Mouse (Mus musculus) heart, embryonic 13.5 days (tissue): ENCODE measurements around the gene Wnt3a. TPM values are rescaled to one million over a fixed set of nuclear protein-coding genes. Genes with fewer than 3 reads are reported as not detected.

Source experiments
- ATAC-seq: fragments of 200-750 bp; cut with Nextera tagmentation; 2 replicates; pipeline ENCODE4 v1.8.0; 2017; ENCODE audit warnings: moderate TSS enrichment; ENCODE audit not compliant: insufficient number of reproducible peaks, low FRiP score, low TSS enrichment; ENCODE audit errors: extremely low read depth
- H3K27ac ChIP-seq: fragments of 300-500 bp; sonication (generic); replicated peaks from 2 replicates; pipeline ENCODE4 v1.5.1; 2015; ENCODE audit warnings: moderate library complexity, mild to moderate bottlenecking, inconsistent platforms
- H3K27me3 ChIP-seq: fragments of 300-500 bp; sonication (generic); replicated peaks from 2 replicates; pipeline ENCODE4 v1.6.1; 2015; ENCODE audit warnings: mild to moderate bottlenecking, inconsistent platforms
- H3K36me3 ChIP-seq: fragments of 300-500 bp; sonication (generic); 2 replicates; pipeline ENCODE4 v1.6.1; 2015; ENCODE audit warnings: mild to moderate bottlenecking, inconsistent platforms
- H3K4me1 ChIP-seq: fragments of 300-500 bp; sonication (generic); 2 replicates; pipeline ENCODE4 v1.6.1; 2015; ENCODE audit warnings: inconsistent platforms
- H3K4me2 ChIP-seq: fragments of 300-500 bp; sonication (generic); 2 replicates; pipeline ENCODE4 v1.6.1; 2015; ENCODE audit warnings: inconsistent platforms, mild to moderate bottlenecking, moderate library complexity
- H3K4me3 ChIP-seq: fragments of 300-500 bp; sonication (generic); 2 replicates; pipeline ENCODE4 v1.5.1; 2015; ENCODE audit warnings: moderate library complexity, mild to moderate bottlenecking, inconsistent platforms
- H3K9ac ChIP-seq: fragments of 300-500 bp; sonication (generic); 2 replicates; pipeline ENCODE4 v1.6.1; 2015; ENCODE audit warnings: inconsistent platforms, mild to moderate bottlenecking, moderate library complexity
- H3K9me3 ChIP-seq: fragments of 300-500 bp; sonication (generic); 2 replicates; pipeline ENCODE4 v1.6.1; 2016; ENCODE audit warnings: inconsistent platforms
- WGBS: fragments of 180-500 bp; shearing (Covaris S2); methylation state at CpG from one replicate; pipeline ENCODE4 v1.1.7; 2015; ENCODE audit warnings: mixed read lengths; 5-methylcytosine and 5-hydroxymethylcytosine counted together
- polyA plus RNA-seq: library from polyadenylated mRNA; unstranded; fragments of >200 nt; fragmentation: Nextera tagmentation; extraction: Ambion mirVana; gene quantifications from 2 replicates; pipeline ENCODE4 v1.2.1, GENCODE M21; 2015

Gene Wnt3a
- polyA plus RNA-seq, 1 experiment from 2014 or later, result not detected

DNA sequence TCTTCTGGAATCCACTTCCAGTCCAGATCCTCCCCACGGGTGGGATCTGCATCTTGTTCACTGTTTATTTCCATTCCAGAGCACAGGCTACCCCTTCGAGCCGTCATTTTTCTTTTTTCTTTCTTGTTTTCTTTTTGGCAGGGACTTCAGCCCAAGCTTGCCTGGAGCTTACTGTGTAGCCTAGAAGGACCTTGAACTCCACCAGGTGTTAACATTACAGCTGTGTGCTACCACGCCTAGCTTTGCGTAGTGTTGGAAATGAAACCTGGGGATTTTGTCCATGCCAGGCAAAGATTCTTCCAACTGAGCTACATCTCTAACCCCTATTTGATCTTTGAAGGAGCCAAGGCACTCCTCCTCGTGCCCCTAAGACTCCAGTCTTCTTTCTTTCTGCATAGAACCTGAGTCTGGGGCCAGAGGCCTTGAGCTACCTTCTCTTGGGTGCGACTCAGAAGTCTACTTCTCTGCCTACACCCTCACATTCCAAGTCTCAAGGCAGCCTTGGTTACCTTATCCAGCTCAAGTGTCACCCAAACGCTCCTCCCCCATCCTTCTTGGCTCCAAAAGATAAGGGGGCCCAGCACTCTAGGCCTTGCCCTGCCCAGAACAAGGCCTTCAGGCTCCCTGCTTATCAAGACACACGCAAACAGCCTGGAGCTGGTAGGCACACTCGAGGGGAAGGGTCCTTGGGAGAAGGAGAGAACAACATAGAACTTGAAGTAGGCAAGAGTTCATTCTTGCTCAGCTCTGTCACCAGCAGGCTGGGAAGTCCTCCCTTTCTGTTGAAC is 29.7 kb downstream of the Wnt3a start:
- Histone ChIP-seq H3K4me3 (no peak overlapping the region), H3K27ac (no peak overlapping the region), H3K9ac (no peak overlapping the region), H3K4me2 (no peak overlapping the region), H3K36me3 (no peaks in the 10 kb centered on the region), H3K4me1 (peaks cover 23% of the 10 kb centered on the region), H3K27me3 (peaks cover 74% of the 10 kb centered on the region), H3K9me3 (no peaks in the 10 kb centered on the region)
- 50% methylated on average over 10 of the region's 10 CpGs for WGBS
- ATAC-seq, result no peak

DNA sequence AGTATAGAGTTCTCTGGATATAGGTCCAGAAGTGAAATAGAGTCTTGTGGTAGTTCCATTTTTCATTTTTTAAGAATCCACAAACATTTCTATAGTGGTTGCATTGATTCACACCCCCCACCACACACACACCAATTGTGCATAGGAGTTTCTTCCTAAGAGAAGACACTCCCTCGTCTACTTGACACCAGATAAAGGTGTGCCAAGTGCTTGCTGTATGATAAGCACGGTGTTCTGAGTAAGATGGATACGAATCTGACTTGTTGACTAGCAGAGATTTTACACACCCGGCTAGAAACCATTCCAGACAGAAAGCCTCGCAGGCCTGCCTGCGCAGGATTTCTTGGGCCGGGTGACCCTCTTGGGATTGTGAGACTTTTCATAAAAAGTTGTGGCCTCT is 30.9 kb downstream of the Wnt3a start:
- Histone ChIP-seq H3K27ac (no peak overlapping the region), H3K4me3 (no peak overlapping the region), H3K4me2 (no peak overlapping the region), H3K27me3 (peaks cover 72% of the 10 kb centered on the region), H3K4me1 (peaks cover 21% of the 10 kb centered on the region), H3K9ac (no peak overlapping the region), H3K9me3 (no peaks in the 10 kb centered on the region), H3K36me3 (no peaks in the 10 kb centered on the region)
- WGBS, result 54% methylated on average over 7 of the region's 7 CpGs
- no peak for ATAC-seq

DNA sequence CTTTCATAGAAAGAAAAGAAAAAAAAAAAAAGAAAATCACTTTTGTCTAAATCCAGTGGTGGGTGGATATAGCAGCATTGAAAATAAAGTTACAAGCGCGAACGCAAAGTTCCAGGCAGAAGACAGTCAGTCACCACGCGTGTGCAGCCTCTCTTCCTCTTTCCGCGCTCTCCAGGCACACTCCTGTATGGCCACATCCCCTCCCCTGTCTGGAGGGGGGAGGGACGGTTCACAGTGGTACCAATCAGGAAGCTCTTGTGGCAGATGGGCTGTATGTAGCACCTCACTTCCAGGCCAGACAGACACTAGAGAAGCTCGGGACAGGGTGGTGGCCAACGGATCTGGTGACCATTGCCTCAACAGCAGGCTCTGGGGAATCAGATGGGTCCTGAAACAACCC is 42.5 kb downstream of the Wnt3a start:
- Histone ChIP-seq H3K9me3 (no peaks in the 10 kb centered on the region), H3K27ac (no peak overlapping the region), H3K4me1 (no peaks in the 10 kb centered on the region), H3K4me2 (no peak overlapping the region), H3K9ac (no peak overlapping the region), H3K27me3 (peaks cover 84% of the 10 kb centered on the region), H3K4me3 (no peak overlapping the region), H3K36me3 (no peaks in the 10 kb centered on the region)
- ATAC-seq, result no peak
- 58% methylated on average over 10 of the region's 10 CpGs for WGBS

DNA sequence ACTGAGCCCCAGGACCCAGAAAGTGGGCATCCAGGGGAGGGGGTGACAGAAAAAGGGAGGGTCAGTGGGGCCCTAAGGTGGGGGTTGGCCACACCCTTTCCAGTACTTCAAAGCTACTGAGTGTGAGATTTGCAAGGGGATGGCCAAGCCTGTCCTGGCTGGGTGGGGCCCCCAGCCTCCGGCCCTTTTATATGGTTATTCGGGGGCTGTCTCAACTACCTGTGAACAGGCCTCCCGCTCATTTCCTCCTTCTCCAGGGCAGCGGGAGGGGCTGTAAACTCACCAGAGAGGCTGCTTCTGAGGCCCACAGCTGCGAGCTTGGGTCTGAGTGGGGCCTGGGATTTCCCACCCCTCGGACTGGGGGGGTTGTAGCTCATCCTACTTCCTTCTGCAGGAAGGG is 46.7 kb downstream of the Wnt3a start:
- 28% methylated on average over 6 of the region's 6 CpGs for WGBS
- Histone ChIP-seq H3K4me3 (no peak overlapping the region), H3K9ac (no peak overlapping the region), H3K36me3 (no peaks in the 10 kb centered on the region), H3K9me3 (no peaks in the 10 kb centered on the region), H3K27me3 (peaks cover 84% of the 10 kb centered on the region), H3K27ac (no peak overlapping the region), H3K4me2 (no peak overlapping the region), H3K4me1 (peaks cover 6% of the 10 kb centered on the region)
- ATAC-seq, result no peak

DNA sequence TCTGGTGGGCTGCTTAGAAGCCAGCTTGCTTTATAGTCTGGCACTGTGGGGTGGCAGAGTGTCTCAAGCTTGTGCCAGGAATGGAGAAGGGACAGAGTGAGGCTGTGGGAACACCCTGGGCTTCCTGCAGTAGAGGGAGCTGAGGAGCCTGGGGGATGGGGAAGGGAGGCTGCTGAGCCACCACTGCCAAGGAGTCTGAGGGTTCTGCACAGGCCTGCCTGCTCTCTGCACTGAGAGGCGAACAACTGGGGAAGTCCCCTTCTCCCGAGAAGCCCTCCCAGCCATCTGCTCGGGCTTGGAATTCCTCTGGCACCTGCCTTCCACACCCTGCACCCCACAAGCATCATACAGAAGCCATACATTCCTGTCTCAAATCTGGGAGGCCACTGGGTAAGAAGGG is 48.7 kb downstream of the Wnt3a start:
- peaks cover 73% of the 10 kb centered on the region for H3K27me3 ChIP-seq
- H3K4me2 ChIP-seq, result no peak overlapping the region
- 14% methylated on average over 3 of the region's 3 CpGs for WGBS
- H3K4me3 ChIP-seq, result no peak overlapping the region
- H3K36me3 ChIP-seq, result no peaks in the 10 kb centered on the region
- no peaks in the 10 kb centered on the region for H3K9me3 ChIP-seq
- no peak overlapping the region for H3K27ac ChIP-seq
- H3K4me1 ChIP-seq, result peaks cover 11% of the 10 kb centered on the region
- H3K9ac ChIP-seq, result no peak overlapping the region
- no peak for ATAC-seq

DNA sequence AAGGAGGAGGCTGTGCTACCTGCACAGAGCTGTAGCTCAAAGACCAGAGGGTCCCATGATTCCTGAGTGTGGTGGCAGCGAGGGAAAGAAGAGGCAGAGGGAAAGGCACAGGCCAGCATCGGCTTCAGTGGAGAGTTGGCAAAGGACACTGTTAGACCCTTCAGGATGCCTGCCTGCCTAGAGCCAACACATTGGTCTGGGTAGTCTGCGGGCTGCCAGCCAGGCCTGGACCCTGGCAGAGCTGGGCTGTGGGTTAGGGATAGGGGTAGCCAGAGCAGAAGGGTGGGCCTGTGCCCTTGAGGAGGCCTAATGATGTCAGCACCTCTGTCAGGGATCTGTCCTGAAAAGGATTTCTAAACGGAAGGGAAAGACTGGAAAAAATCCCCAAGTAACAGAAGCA is 50.8 kb downstream of the Wnt3a start:
- Histone ChIP-seq H3K9me3 (no peaks in the 10 kb centered on the region), H3K4me1 (peaks cover 11% of the 10 kb centered on the region), H3K9ac (no peak overlapping the region), H3K4me3 (no peak overlapping the region), H3K4me2 (no peak overlapping the region), H3K27ac (no peak overlapping the region), H3K27me3 (peaks cover 69% of the 10 kb centered on the region), H3K36me3 (no peaks in the 10 kb centered on the region)
- 70% methylated on average over 4 of the region's 4 CpGs for WGBS
- no peak for ATAC-seq

DNA sequence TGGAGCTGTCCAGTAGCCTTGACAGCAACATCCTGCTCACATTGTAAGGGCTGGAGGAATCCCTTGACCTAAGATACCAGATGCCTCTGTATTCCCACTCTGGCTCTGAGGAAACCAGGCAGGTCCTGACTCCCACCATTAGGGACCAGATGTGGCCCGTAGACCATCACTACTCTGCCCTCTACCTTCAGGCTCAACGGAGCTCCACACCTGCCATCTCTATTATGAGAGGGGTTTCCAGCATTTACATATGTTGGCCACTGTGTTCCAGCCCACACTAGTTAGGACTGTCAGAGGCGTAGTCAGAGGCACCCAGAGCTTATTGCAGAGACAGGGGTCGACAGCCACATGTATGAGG is 51.1 kb downstream of the Wnt3a start:
- no peak for ATAC-seq
- no peaks in the 10 kb centered on the region for H3K36me3 ChIP-seq
- no peak overlapping the region for H3K27ac ChIP-seq
- H3K27me3 ChIP-seq, result peaks cover 69% of the 10 kb centered on the region
- H3K4me3 ChIP-seq, result no peak overlapping the region
- no peaks in the 10 kb centered on the region for H3K9me3 ChIP-seq
- 66% methylated on average over 4 of the region's 4 CpGs for WGBS
- 0 out of 2 replicates have a peak overlapping the region, but pooled peaks have one; percentile 9 for H3K4me2 ChIP-seq
- no peak overlapping the region for H3K9ac ChIP-seq
- peaks cover 11% of the 10 kb centered on the region for H3K4me1 ChIP-seq

DNA sequence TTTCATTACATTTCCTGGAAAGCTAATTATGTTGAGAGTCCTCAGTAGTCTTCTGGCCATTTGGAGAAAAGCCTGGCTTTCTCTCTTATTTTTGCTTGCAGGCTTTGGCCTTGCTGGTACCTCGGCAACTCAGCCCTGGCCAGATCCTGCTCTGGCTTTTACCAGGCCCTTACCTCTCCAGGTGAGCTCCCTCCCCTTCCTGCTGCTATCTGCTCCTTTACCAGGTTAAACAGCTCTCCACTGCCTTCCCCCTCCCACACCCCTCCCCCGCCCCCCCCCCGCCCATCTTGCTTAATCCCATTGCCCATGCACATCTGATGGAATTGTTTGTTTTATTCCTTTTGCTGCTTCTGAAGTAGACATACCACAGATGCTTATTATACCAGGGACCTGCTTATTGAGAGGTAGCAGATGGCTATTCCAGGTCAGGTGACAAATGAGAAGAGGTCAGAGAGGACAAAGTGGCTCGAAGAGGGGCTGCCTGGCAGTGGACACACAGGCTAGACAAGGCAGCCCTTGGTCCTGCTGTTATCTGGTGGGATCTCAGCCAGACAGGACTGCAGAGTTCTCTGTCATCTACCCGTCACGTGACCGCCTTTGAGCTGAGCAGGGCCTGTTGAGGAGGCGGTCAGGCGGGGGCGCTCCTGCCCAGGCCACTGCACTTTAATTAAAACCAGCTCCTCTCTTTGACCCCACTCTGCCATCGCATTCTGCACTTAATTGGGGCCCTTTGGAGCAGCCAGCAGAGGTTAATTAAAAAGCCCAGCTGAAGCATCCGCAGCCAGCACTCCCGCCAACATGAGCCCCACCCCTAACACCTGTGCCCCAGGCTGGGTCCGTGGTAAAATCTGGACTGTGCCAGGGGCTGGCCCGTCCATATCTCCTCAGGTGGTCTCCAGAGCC is 51.8 kb downstream of the Wnt3a start:
- WGBS, result 8% methylated on average over 14 of the region's 15 CpGs
- peak; percentile 71; the same call in 1 of the 2 replicates for ATAC-seq
- Histone ChIP-seq H3K4me2 (peak overlapping the region; percentile 9; the same call in 1 of the 2 replicates), H3K4me1 (peaks cover 11% of the 10 kb centered on the region), H3K27ac (no peak overlapping the region), H3K4me3 (no peak overlapping the region), H3K36me3 (no peaks in the 10 kb centered on the region), H3K27me3 (peaks cover 66% of the 10 kb centered on the region), H3K9ac (no peak overlapping the region), H3K9me3 (no peaks in the 10 kb centered on the region)

DNA sequence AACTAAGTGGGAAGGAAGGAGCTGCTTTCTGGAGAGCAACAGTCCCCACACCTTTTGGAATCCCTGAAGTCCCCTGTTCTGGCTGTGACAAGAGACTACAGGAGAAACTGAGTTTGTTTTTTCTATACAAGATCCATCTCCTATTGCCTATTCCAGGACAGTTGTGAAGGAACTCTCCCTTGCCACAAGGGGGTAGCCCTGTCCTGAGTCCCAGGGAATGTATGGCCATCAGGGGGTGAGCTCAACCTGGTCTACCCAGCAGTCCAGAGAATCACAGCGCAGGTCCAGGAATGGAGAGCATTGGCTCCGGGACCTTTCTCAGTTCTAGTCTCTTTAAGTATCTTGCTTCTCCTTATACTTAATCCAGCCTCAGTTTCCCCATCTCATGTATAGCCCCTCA is 57.8 kb downstream of the Wnt3a start:
- no peak overlapping the region for H3K27ac ChIP-seq
- H3K4me1 ChIP-seq, result peaks cover 16% of the 10 kb centered on the region
- H3K9ac ChIP-seq, result no peak overlapping the region
- H3K36me3 ChIP-seq, result no peaks in the 10 kb centered on the region
- H3K9me3 ChIP-seq, result no peaks in the 10 kb centered on the region
- no peak overlapping the region for H3K4me3 ChIP-seq
- H3K27me3 ChIP-seq, result peaks cover 27% of the 10 kb centered on the region; the same call in 1 of the 2 replicates
- no peak overlapping the region for H3K4me2 ChIP-seq
- WGBS, result 48% methylated on average over 2 of the region's 2 CpGs
- no peak for ATAC-seq

DNA sequence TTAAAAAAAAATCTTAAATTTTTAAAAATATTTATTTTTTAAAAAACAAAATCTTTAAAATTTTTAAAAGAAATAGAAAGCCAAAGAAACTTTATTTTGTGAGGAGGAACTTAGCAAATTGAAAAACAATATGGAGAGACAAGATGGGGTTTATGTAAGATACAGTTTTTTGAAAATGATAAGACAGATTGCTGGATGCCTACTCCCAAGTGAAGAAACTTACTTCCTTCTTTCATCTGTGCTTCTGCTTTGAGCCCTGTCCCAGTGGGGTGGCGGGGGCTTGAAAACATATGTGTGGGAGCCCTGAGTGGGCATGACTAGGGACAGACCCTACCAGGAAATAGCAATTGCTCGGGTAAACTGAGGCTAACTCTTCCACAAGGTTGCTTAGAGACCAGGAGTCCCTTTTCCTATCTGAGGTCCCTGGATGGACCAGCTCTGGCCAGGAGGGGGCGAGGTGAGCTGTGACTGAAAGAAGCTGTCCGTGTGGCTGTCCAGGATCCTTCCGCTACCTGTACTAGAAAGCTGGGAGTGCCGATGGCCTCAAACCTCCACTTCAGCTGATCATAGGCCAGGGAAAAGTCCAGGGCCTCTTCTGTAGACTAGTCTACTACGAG is 60.3 kb downstream of the Wnt3a start:
- Histone ChIP-seq H3K4me2 (no peak overlapping the region), H3K4me1 (peaks cover 34% of the 10 kb centered on the region), H3K9me3 (no peaks in the 10 kb centered on the region), H3K9ac (no peak overlapping the region), H3K36me3 (no peaks in the 10 kb centered on the region), H3K27me3 (peaks cover 19% of the 10 kb centered on the region; the same call in 1 of the 2 replicates), H3K27ac (no peak overlapping the region), H3K4me3 (no peak overlapping the region)
- no peak for ATAC-seq
- WGBS, result 9% methylated on average over 7 of the region's 7 CpGs
